Mouse (Mus musculus): Measurements from ENCODE around the gene Ttc8. TPM values are rescaled to one million over a fixed set of nuclear protein-coding genes. Genes with fewer than 3 reads are reported as not detected.

Ttc8 gene
- 5.4 TPM for polyA plus RNA-seq (2017; shearing (Covaris generic))

DNA sequence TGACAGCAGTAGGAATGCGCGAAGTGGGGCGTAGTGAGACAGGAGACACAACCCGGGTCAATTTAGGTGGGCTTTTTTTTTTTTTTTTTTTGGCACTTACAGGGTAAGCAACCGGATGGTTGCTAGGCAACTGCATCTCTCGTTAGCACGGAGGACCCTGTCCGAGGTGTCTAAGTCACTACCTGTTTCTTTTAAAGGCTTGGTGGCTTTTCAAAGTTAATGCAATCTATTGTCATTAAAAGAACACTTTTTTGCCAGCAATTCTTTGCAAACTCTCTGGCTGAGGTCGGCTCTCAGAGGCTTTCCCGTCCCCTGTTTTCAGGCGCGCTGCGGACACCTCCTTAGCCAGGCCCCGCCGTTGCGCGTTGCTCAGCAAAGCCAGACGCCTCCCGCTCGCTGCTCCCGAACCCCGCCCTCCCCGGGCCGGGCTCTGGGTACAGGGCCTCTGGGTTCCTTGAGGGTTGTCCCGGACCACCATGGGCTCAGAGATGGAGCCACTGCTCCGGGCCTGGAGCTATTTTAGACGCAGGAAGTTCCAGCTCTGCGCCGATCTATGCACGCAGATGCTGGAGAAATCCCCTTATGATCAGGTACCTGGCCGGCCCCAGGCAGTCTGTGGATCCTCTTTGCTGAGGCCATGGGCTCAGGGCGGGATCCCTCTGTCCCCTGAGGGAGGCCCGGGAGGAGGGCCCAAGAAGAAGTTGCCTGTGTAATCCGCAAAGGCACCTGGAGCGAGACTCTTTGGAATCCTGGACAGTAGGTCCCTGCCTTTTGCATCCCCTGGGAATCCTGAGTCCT lies at the start of gene Ttc8:
Gene Ttc8 (plus strand): TSS at position 381 of the 798 bp plus-strand sequence.

DNA sequence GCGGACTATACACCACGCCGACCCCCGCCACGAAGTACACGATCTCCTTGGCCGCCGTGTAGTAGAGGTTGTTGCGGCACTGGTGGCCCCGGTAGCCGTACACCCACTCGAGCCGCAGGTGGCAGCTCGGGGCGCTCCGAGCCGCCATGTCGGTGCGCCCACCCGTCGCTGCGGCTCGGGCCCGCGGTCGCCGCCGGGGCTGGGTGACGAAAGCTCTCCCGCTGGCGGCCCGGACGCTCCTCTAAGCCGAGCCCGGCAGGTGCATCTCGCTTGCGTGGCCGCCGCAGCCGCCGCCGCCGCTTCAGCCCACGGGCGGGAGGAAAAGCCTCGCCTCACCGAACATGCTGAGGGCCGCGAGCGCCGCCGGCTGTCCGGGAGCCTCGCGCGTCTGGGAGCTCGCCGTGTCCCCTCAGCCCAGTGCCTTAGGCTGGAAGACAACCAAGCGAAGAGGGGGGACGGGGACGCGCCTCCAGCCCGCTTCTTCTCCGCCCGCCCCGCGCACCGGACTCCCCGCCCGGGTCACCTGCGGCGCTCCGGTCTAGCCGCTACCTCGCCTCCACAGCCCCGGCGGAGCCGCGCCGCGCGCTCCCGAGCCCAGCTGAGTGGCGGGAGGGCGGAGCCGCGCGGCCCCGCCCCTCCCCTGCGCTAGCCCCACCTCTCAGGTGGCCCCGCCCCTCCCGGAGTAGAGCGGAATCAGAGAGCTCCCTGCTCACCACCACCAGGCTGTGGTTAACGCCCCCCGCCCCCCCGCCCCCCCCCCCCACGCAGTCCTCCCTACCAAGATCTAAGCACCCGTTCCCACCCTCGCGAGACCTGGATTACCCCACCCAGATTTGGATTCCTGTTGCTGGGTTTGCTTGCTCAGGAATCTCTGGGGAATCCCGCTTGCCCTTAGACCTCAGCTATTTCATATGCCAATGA lies 19.2 kb upstream of the Ttc8 start, which contains the start of gene Eml5:
Gene Eml5 (minus strand): TSS at position 604 of the 921 bp plus-strand sequence.

Other genes starting within 250 kb of the Ttc8 start
- 5.6 TPM for gene Ptpn21, start 183.2 kb upstream of the Ttc8 start, polyA plus RNA-seq (2017; shearing (Covaris generic))
- 39.2 TPM for gene Zc3h14, start 173.6 kb upstream of the Ttc8 start, polyA plus RNA-seq (2017; shearing (Covaris generic))
- gene Eml5, start 19.1 kb upstream of the Ttc8 start, polyA plus RNA-seq (2017; shearing (Covaris generic)), result 8.7 TPM

Measured in inflammation-experienced regulatory T-cells, adult 16 weeks (primary cell).